ENCODE assay signal across 8 mouse cellular contexts in the genomic region with DNA sequence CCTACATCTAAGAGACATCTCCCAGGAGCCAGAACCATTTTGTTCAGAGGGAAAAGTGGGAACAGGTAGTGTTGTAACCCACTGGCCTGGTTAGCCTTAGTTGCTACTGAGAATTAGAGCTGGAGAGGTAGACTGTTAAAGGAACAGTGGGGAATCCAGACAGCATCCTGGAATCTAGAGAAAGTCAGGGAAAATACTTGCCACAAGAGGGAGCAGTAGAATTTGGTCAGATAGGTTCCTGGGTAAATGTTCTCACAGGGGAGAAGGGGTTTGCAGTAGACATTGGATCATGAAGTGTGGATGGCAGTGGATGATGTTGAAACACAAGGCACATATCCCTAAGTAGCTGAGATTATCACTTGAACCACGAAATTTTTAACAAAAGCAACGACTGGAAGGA.
DNase-seq lines count a peak whose midpoint lies in the region; ATAC-seq and TF ChIP-seq lines count a peak whose summit lies in the region.

No protein-coding gene starts in this region.

- no peak for TF ChIP-seq POLR2A in limb, embryonic 14.5 days (IDR thresholded peaks at IDR 0.05; ENCODE audit: borderline replicate concordance, extremely low read depth, insufficient read depth, insufficient read length)

- no peak overlapping the region for H3K27ac ChIP-seq in hindbrain, embryonic 13.5 days
- no peak overlapping the region for H3K27ac ChIP-seq in hindbrain, embryonic 10.5 days
- no peak overlapping the region for H3K27ac ChIP-seq in ES-E14 (ENCODE audit: insufficient read depth, low read depth, low read length, poor library complexity, severe bottlenecking)
- no peak overlapping the region for H3K27ac ChIP-seq in limb, embryonic 14.5 days (replicated peaks; ENCODE audit: low read depth, low read length)

- in situ Hi-C loops in ES-E14 (cut with MboI; ENCODE audit: low sequenced_read_pairs in 2 of 2, unreplicated experiment in 2 of 2): no loop called here

- peaks cover 41% of the 10 kb centered on the region for H3K4me1 ChIP-seq in hindbrain, embryonic 13.5 days (replicated peaks)
- H3K4me1 ChIP-seq in hindbrain, embryonic 10.5 days (replicated peaks): peaks cover 25% of the 10 kb centered on the region
- peaks cover 0 to 2% of the 10 kb centered on the region in 2 experiments; a peak in 1 of 4 replicates for H3K4me1 ChIP-seq in ES-E14 (ENCODE audit: control insufficient read depth in 2 of 2, insufficient read depth in 2 of 2, low read length in 2 of 2, poor library complexity in 1 of 2)
- H3K4me1 ChIP-seq in limb, embryonic 14.5 days (ENCODE audit: control insufficient read depth, insufficient read depth, low read length): peaks cover 17% of the 10 kb centered on the region

- no peaks in the 10 kb centered on the region for H3K9me3 ChIP-seq in hindbrain, embryonic 13.5 days
- no peaks in the 10 kb centered on the region for H3K9me3 ChIP-seq in hindbrain, embryonic 10.5 days
- no peaks in the 10 kb centered on the region for H3K9me3 ChIP-seq in ES-E14 (ENCODE audit: control insufficient read depth, insufficient read depth, low read depth, low read length)
- no peaks in the 10 kb centered on the region for H3K9me3 ChIP-seq in limb, embryonic 14.5 days (ENCODE audit: control insufficient read depth, low read length)

- no peak overlapping the region for H3K9ac ChIP-seq in hindbrain, embryonic 13.5 days
- H3K9ac ChIP-seq in ES-E14 (ENCODE audit: insufficient read depth, low read depth, low read length, poor library complexity, severe bottlenecking): no peak overlapping the region
- H3K9ac ChIP-seq in limb, embryonic 14.5 days (ENCODE audit: low read depth, low read length, severe bottlenecking): no peak overlapping the region

- no peak for ATAC-seq in hindbrain, embryonic 13.5 days (ENCODE audit: low FRiP score)
- no peak for ATAC-seq in limb, embryonic 14.5 days (ENCODE audit: low FRiP score, low read depth)
- ATAC-seq in inflammation-experienced regulatory T-cells, adult 6 months: no peak

- no peak for DNase-seq in hindbrain, embryonic 10.5 days (ENCODE audit: low spot score)
- DNase-seq in ES-E14 (ENCODE audit: low read depth, low spot score) (no peak), NIH3T3 (ENCODE audit: low read depth) (peak; percentile 25)
- DNase-seq in limb, embryonic 14.5 days (ENCODE audit: low spot score): peak; percentile 69
- DNase-seq in right cerebral cortex, postnatal 25 days: no peak
- DNase-seq in ovary, postnatal 10 days (ENCODE audit: low spot score): no peak

- 46% methylated on average over 2 of the region's 2 CpGs for WGBS in hindbrain, embryonic 13.5 days
- WGBS in hindbrain, embryonic 10.5 days: 46% methylated on average over 2 of the region's 2 CpGs
- WGBS in limb, embryonic 14.5 days: 64% methylated on average over 2 of the region's 2 CpGs

- H3K36me3 ChIP-seq in hindbrain, embryonic 13.5 days: no peaks in the 10 kb centered on the region
- no peaks in the 10 kb centered on the region for H3K36me3 ChIP-seq in hindbrain, embryonic 10.5 days
- H3K36me3 ChIP-seq in ES-E14 (ENCODE audit: control insufficient read depth, insufficient read depth, low read length, poor library complexity, severe bottlenecking): no peaks in the 10 kb centered on the region
- H3K36me3 ChIP-seq in limb, embryonic 14.5 days (ENCODE audit: control insufficient read depth, insufficient read depth, low read length): peaks cover 4% of the 10 kb centered on the region; the same call in 1 of the 2 replicates

- H3K4me2 ChIP-seq in hindbrain, embryonic 13.5 days: peak overlapping the region; percentile 76
- H3K4me2 ChIP-seq in limb, embryonic 14.5 days (replicated peaks; ENCODE audit: low read depth, low read length, severe bottlenecking): no peak overlapping the region

- H3K4me3 ChIP-seq in hindbrain, embryonic 13.5 days: peak overlapping the region; percentile 74; the same call in 1 of the 2 replicates
- H3K4me3 ChIP-seq in hindbrain, embryonic 10.5 days: no peak overlapping the region
- no peak overlapping the region for H3K4me3 ChIP-seq in ES-E14 (ENCODE audit: insufficient read depth in 1 of 2, low read depth in 1 of 2, low read length in 2 of 2, poor library complexity in 1 of 2, severe bottlenecking in 1 of 2)
- H3K4me3 ChIP-seq in limb, embryonic 14.5 days (replicated peaks; ENCODE audit: low read length): no peak overlapping the region

- H3K27me3 ChIP-seq in hindbrain, embryonic 13.5 days: peaks cover 6% of the 10 kb centered on the region
- peaks cover 20% of the 10 kb centered on the region for H3K27me3 ChIP-seq in hindbrain, embryonic 10.5 days (ENCODE audit: insufficient read depth, poor library complexity, severe bottlenecking)
- peaks cover 6% of the 10 kb centered on the region; the same call in 1 of the 2 replicates for H3K27me3 ChIP-seq in limb, embryonic 14.5 days (ENCODE audit: control insufficient read depth, insufficient read depth, low read length)

TF ChIP-seq in ES-E14, 5 proteins besides CTCF, POLR2A, EP300 and RAD21:
- TF ChIP-seq ZC3H11A (IDR thresholded peaks at IDR 0.05; ENCODE audit: borderline replicate concordance, low read depth, low read length) (0 out of 2 replicates have a peak, but pooled peaks have one; percentile 11), ZNF384 (IDR thresholded peaks at IDR 0.05; ENCODE audit: low read depth, low read length) (no peak)

Comparison
In these comparisons a context has a peak if more than half of its experiments do, and no peak if none do; other contexts are left out.
1. DNase-seq: peak in NIH3T3 (single experiment) and limb, embryonic 14.5 days (single experiment); none in hindbrain, embryonic 10.5 days (single experiment), ES-E14 (single experiment), right cerebral cortex, postnatal 25 days (single experiment) and ovary, postnatal 10 days (single experiment).